Comparison of ENCODE assay signal across 9 mouse cellular contexts in genomic region chr10:59615411-59615810, GRCm38 (mm10). TPM values are rescaled to one million over a fixed set of nuclear protein-coding genes. Genes with fewer than 3 reads are reported as not detected.
DNase-seq lines count a peak whose midpoint lies in the region; ATAC-seq and TF ChIP-seq lines count a peak whose summit lies in the region.
"Had no signal": no experiment of that assay in that cellular context is flagged by ENCODE, and none has a peak within 500 bp of the region (broad histone marks: within the 10 kb centered on the region; RNA-seq: fewer than 3 reads in every experiment).

No protein-coding gene starts in this region.

- peaks cover 60% of the 10 kb centered on the region for H3K79me2 ChIP-seq in C2C12 (ENCODE audit: control insufficient read depth, insufficient read depth)

- no peak for ATAC-seq in cerebellum, adult (ENCODE audit: insufficient number of reproducible peaks, low FRiP score, low TSS enrichment)
- ATAC-seq in embryonic facial prominence, embryonic 15.5 days (ENCODE audit: insufficient number of reproducible peaks, low FRiP score, low TSS enrichment, low read depth) = no peak
- no peak for ATAC-seq in limb, embryonic 11.5 days (ENCODE audit: insufficient number of reproducible peaks, low FRiP score, low TSS enrichment, low read depth)

- peak overlapping the region; percentile 63; the same call in 1 of the 2 replicates for H3K9ac ChIP-seq in embryonic facial prominence, embryonic 15.5 days
- H3K9ac ChIP-seq in limb, embryonic 11.5 days (ENCODE audit: low read length) = peak overlapping the region; percentile 95

- H3K9me3 ChIP-seq in embryonic facial prominence, embryonic 15.5 days (replicated peaks) = no peaks in the 10 kb centered on the region
- no peaks in the 10 kb centered on the region for H3K9me3 ChIP-seq in limb, embryonic 11.5 days (ENCODE audit: control insufficient read depth, low read length)

- H3K27me3 ChIP-seq in C2C12 (ENCODE audit: control insufficient read depth, insufficient read depth, insufficient read length) = no peaks in the 10 kb centered on the region
- no peaks in the 10 kb centered on the region for H3K27me3 ChIP-seq in embryonic facial prominence, embryonic 15.5 days
- no peaks in the 10 kb centered on the region for H3K27me3 ChIP-seq in limb, embryonic 11.5 days (ENCODE audit: control insufficient read depth, insufficient read depth, low read length)

- H3K36me3 ChIP-seq in C2C12 (ENCODE audit: control insufficient read depth, insufficient read depth) = no peaks in the 10 kb centered on the region
- H3K36me3 ChIP-seq in embryonic facial prominence, embryonic 15.5 days = no peaks in the 10 kb centered on the region
- no peaks in the 10 kb centered on the region for H3K36me3 ChIP-seq in limb, embryonic 11.5 days (ENCODE audit: control insufficient read depth, insufficient read depth, low read length)

- H3K4me3 ChIP-seq in C2C12 (ENCODE audit: insufficient read depth, poor library complexity, severe bottlenecking) = peak overlapping the region; percentile 77
- peak overlapping the region; percentile 66 for H3K4me3 ChIP-seq in embryonic facial prominence, embryonic 15.5 days (replicated peaks)
- peak overlapping the region; percentile 81 for H3K4me3 ChIP-seq in limb, embryonic 11.5 days (ENCODE audit: low read depth, low read length)

- H3K27ac ChIP-seq in embryonic facial prominence, embryonic 15.5 days (replicated peaks) = no peak overlapping the region
- H3K27ac ChIP-seq in limb, embryonic 11.5 days (replicated peaks; ENCODE audit: low read depth, low read length) = no peak overlapping the region

- peak overlapping the region; percentile 74 for H3K4me2 ChIP-seq in embryonic facial prominence, embryonic 15.5 days (replicated peaks)
- peak overlapping the region; percentile 85 for H3K4me2 ChIP-seq in limb, embryonic 11.5 days (ENCODE audit: low read depth, severe bottlenecking)

- no peak for TF ChIP-seq CTCF in C2C12 (IDR thresholded peaks at IDR 0.05; ENCODE audit: control insufficient read depth, insufficient read depth, insufficient read length)

- peak overlapping the region; percentile 95 for H3ac ChIP-seq in C2C12 (ENCODE audit: control insufficient read depth, insufficient read length, low read depth)

- H3K4me1 ChIP-seq in embryonic facial prominence, embryonic 15.5 days = peaks cover 24% of the 10 kb centered on the region
- H3K4me1 ChIP-seq in limb, embryonic 11.5 days (ENCODE audit: control insufficient read depth, insufficient read depth, low read length) = 0 out of 2 replicates have a peak, but pooled peaks cover 2% of the 10 kb centered on the region

- WGBS in embryonic facial prominence, embryonic 15.5 days = 28% methylated on average over 5 of the region's 5 CpGs
- 40% methylated on average over 5 of the region's 5 CpGs for WGBS in limb, embryonic 11.5 days

- H3K79me3 ChIP-seq in C2C12 (ENCODE audit: low read depth) = peaks cover 56% of the 10 kb centered on the region

- peak; percentile 42 for DNase-seq in cerebellum, adult 11 months
- DNase-seq in limb, embryonic 11.5 days (ENCODE audit: low spot score) = no peak
- DNase-seq in retina, postnatal 1 day = peak; percentile 23
- no peak for DNase-seq in gastrocnemius, postnatal 10 days
- no peak for DNase-seq in layer of hippocampus, adult 8-10 months (ENCODE audit: low spot score in 2 of 2)

TF ChIP-seq in C2C12, 6 proteins besides CTCF, POLR2A, EP300 and RAD21:
- TF ChIP-seq USF1 (IDR thresholded peaks at IDR 0.05; ENCODE audit: low read depth) (no peak), MAX (IDR thresholded peaks at IDR 0.05) (no peak), MYOD1 (IDR thresholded peaks at IDR 0.05; ENCODE audit: control insufficient read depth, insufficient read length, low read depth) (no peak), MYOG (IDR thresholded peaks at IDR 0.05; ENCODE audit: control insufficient read depth, extremely low read depth, insufficient read length) (no peak), CEBPB (IDR thresholded peaks at IDR 0.05; ENCODE audit: low read depth) (no peak), FOSL1 (IDR thresholded peaks at IDR 0.05; ENCODE audit: insufficient read depth, low read length, poor library complexity, severe bottlenecking) (no peak)
TF ChIP-seq in C2C12: peak in this region for 0.

RNA-seq across cellular contexts. Expression of gene Gm10322, which starts 0.5 kb away (rescaled TPM):
- 0.25 TPM for polyA plus RNA-seq in C2C12 (2012; fragmentation: generic; extraction: Trizol)
- polyA plus RNA-seq in embryonic facial prominence, embryonic 15.5 days (2015; fragmentation: Nextera tagmentation; extraction: Ambion mirVana) = 0.85 TPM in 1 of 2 replicates, not detected in the other
- not detected in 2 replicates for polyA plus RNA-seq in limb, embryonic 11.5 days (2014; fragmentation: Nextera tagmentation; extraction: Ambion mirVana)
- not detected for total RNA-seq in gastrocnemius, postnatal 10 days (2021)
- total RNA-seq in layer of hippocampus, adult 8-10 months (2022) = not detected
- polyA plus RNA-seq: gonadal fat pad, adult 2 months had no signal

RNA-seq across cellular contexts. Expression of gene Mcu, which starts 1.1 kb away (rescaled TPM):
- polyA plus RNA-seq in C2C12 (2012; fragmentation: generic; extraction: Trizol) = 23.3 TPM
- 40.7 and 40.8 TPM in 2 replicates for polyA plus RNA-seq in embryonic facial prominence, embryonic 15.5 days (2015; fragmentation: Nextera tagmentation; extraction: Ambion mirVana)
- 34.0 and 34.8 TPM in 2 replicates for polyA plus RNA-seq in limb, embryonic 11.5 days (2014; fragmentation: Nextera tagmentation; extraction: Ambion mirVana)
- 10 to 100 TPM; 63.1 to 65.2 TPM for total RNA-seq in gastrocnemius, postnatal 10 days (2021)
- 10 to 100 TPM; 45.3 to 51.6 (median 47.1) TPM for total RNA-seq in layer of hippocampus, adult 8-10 months (2022)

Comparison
In these comparisons a context has a peak if more than half of its experiments do, and no peak if none do; other contexts are left out.
1. DNase-seq: peak in cerebellum, adult 11 months (single experiment) and retina, postnatal 1 day (single experiment); none in limb, embryonic 11.5 days (single experiment), gastrocnemius, postnatal 10 days (single experiment) and layer of hippocampus, adult 8-10 months (0 of 2).
2. Peak in every context shown above with its lines, with median percentiles within 50 percentile points of each other: H3K4me3 ChIP-seq.